Mouse (Mus musculus) kidney, embryonic 14.5 days (tissue): ENCODE results near the gene Olfr573-ps1. TPM values are rescaled to one million over a fixed set of nuclear protein-coding genes. Genes with fewer than 3 reads are reported as not detected.

ENCODE experiments used
- ATAC-seq: fragments of 200-750 bp; cut with Nextera tagmentation; 2 replicates; pipeline ENCODE4 v1.8.0; 2017; ENCODE audit warnings: moderate number of reproducible peaks, mild to moderate bottlenecking, moderate TSS enrichment, moderate library complexity; ENCODE audit not compliant: low FRiP score, low TSS enrichment
- H3K27ac ChIP-seq: fragments of 300-500 bp; sonication (generic); 2 replicates; pipeline ENCODE4 v1.5.1; 2014; ENCODE audit warnings: low read depth, mild to moderate bottlenecking, low read length, moderate library complexity, mixed read lengths
- H3K27me3 ChIP-seq: fragments of 300-500 bp; sonication (generic); 2 replicates; pipeline ENCODE4 v1.6.1; 2014; ENCODE audit warnings: mild to moderate bottlenecking, low read length; ENCODE audit not compliant: control insufficient read depth, insufficient read depth
- H3K36me3 ChIP-seq: fragments of 300-500 bp; sonication (generic); 2 replicates; pipeline ENCODE4 v1.6.1; 2014; ENCODE audit warnings: low read length, mixed read lengths; ENCODE audit not compliant: control insufficient read depth, insufficient read depth
- H3K4me1 ChIP-seq: fragments of 300-500 bp; sonication (generic); 2 replicates; pipeline ENCODE4 v1.6.1; 2014; ENCODE audit warnings: low read length, mixed read lengths; ENCODE audit not compliant: control insufficient read depth, insufficient read depth
- H3K4me2 ChIP-seq: fragments of 300-500 bp; sonication (generic); replicated peaks from 2 replicates; pipeline ENCODE4 v1.6.1; 2014; ENCODE audit warnings: low read depth, mild to moderate bottlenecking, low read length
- H3K4me3 ChIP-seq: fragments of 300-500 bp; sonication (generic); 2 replicates; pipeline ENCODE4 v1.5.1; 2014; ENCODE audit warnings: mild to moderate bottlenecking, low read length
- H3K9ac ChIP-seq: fragments of 300-500 bp; sonication (generic); 2 replicates; pipeline ENCODE4 v1.6.1; 2014; ENCODE audit warnings: low read depth, mild to moderate bottlenecking, low read length, moderate library complexity
- H3K9me3 ChIP-seq: fragments of 300-500 bp; sonication (generic); 2 replicates; pipeline ENCODE4 v1.6.1; 2016; ENCODE audit warnings: low read length; ENCODE audit not compliant: control insufficient read depth
- WGBS: fragments of 180-500 bp; shearing (Covaris S2); extraction: QIAGEN DNeasy Blood & Tissue Kit; methylation state at CpG from one replicate; pipeline ENCODE4 v1.1.7; 2014; 5-methylcytosine and 5-hydroxymethylcytosine counted together
- polyA plus RNA-seq: library from polyadenylated mRNA; unstranded; fragments of >200 nt; fragmentation: Nextera tagmentation; extraction: Ambion mirVana; gene quantifications from 2 replicates; pipeline ENCODE4 v1.2.1, GENCODE M21; 2014

Olfr573-ps1 gene
- polyA plus RNA-seq, 1 experiment from 2014 or later, result not detected

- Histone ChIP-seq H3K9me3 (no peaks in the 10 kb centered on the region), H3K27me3 (no peaks in the 10 kb centered on the region), H3K27ac (no peak overlapping the region), H3K4me2 (no peak overlapping the region), H3K4me3 (no peak overlapping the region), H3K9ac (no peak overlapping the region), H3K36me3 (no peaks in the 10 kb centered on the region), H3K4me1 (no peaks in the 10 kb centered on the region)
- 77% methylated on average over 1 of the region's 1 CpGs for WGBS
- no peak for ATAC-seq
Observed at GRCm38 (mm10) chr7:102943417-102943816, 1.0 kb upstream of the Olfr573-ps1 start.

GRCm38 (mm10) chr7:102927105-102927504 lies 15.3 kb downstream of the Olfr573-ps1 start:
- Histone ChIP-seq H3K4me2 (no peak overlapping the region), H3K9me3 (no peaks in the 10 kb centered on the region), H3K4me3 (no peak overlapping the region), H3K27ac (no peak overlapping the region), H3K36me3 (no peaks in the 10 kb centered on the region), H3K27me3 (no peaks in the 10 kb centered on the region), H3K9ac (no peak overlapping the region), H3K4me1 (no peaks in the 10 kb centered on the region)
- WGBS, result 72% methylated on average over 3 of the region's 3 CpGs
- ATAC-seq, result no peak

DNA sequence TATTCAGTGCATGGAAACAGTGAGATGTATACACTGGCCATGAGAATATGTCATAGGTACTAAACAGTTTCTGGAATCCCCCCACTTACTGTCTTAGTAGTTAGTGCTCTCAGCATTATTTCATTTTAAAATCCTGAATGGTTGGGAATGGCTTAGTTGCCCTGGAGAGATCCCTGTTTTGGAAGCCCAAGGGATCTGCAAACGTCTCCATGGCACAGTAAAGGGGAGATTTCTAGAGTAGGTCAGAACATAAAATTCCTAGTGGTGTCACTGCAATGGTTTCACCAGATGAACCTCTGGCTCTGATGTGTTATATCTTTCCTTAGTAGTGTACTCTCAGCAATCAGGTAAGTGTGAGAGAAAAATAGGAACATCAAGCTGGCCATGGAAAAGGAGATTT lies 18.3 kb downstream of the Olfr573-ps1 start, which contains the start of gene Olfr572:
Olfr572 (plus strand) TSS at position 301 of the 400 bp plus-strand sequence.
- Histone ChIP-seq H3K4me1 (no peaks in the 10 kb centered on the region), H3K36me3 (no peaks in the 10 kb centered on the region), H3K4me3 (no peak within 1 kb of the TSS), H3K27me3 (no peaks in the 10 kb centered on the region), H3K27ac (no peak within 1 kb of the TSS), H3K4me2 (no peak within 1 kb of the TSS), H3K9ac (no peak within 1 kb of the TSS), H3K9me3 (no peaks in the 10 kb centered on the region)
- 63% methylated on average over 1 of the region's 1 CpGs for WGBS
- no peak for ATAC-seq

GRCm38 (mm10) chr7:102919632-102920031 lies 22.7 kb downstream of the Olfr573-ps1 start:
- 12% methylated on average over 1 of the region's 1 CpGs for WGBS
- H3K4me3 ChIP-seq, result no peak overlapping the region
- H3K27me3 ChIP-seq, result no peaks in the 10 kb centered on the region
- H3K9ac ChIP-seq, result no peak overlapping the region
- no peak overlapping the region for H3K4me2 ChIP-seq
- no peaks in the 10 kb centered on the region for H3K36me3 ChIP-seq
- no peaks in the 10 kb centered on the region for H3K9me3 ChIP-seq
- ATAC-seq, result 0 out of 2 replicates have a peak, but pooled peaks have one; percentile 75
- no peak overlapping the region for H3K27ac ChIP-seq
- no peaks in the 10 kb centered on the region for H3K4me1 ChIP-seq

- Histone ChIP-seq H3K27me3 (no peaks in the 10 kb centered on the region), H3K9ac (no peak within 1 kb of the TSS), H3K36me3 (no peaks in the 10 kb centered on the region), H3K4me1 (no peaks in the 10 kb centered on the region), H3K4me3 (no peak within 1 kb of the TSS), H3K9me3 (no peaks in the 10 kb centered on the region), H3K4me2 (no peak within 1 kb of the TSS), H3K27ac (no peak within 1 kb of the TSS)
- no peak for ATAC-seq
- WGBS, result 64% methylated on average over 4 of the region's 4 CpGs
Observed at GRCm38 (mm10) chr7:102917032-102917875, 25.1 kb downstream of the Olfr573-ps1 start, which contains the start of gene Olfr571. Gene Olfr571 (minus strand): TSS chr7:102917536.

DNA sequence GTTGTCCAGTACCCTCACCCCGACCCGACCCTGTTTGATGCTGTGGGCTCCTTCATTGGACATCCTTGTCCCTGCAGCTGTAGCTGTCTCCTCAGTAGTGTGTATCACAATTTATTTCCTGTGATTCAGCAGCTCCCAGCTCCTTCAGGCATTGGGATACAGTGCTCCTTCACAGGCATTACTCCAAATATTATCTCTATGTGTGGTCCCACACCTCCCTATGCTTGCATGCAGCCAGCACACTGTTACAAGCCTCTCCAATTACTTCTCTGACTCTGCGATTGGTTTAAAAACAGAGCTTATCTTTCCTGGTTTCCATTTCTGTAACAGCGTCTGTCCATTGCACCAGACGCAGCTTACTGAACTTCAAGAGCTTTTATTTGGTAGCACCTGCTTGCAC lies 26.0 kb downstream of the Olfr573-ps1 start:
- 68% methylated on average over 5 of the region's 5 CpGs for WGBS
- no peak overlapping the region for H3K9ac ChIP-seq
- no peak for ATAC-seq

GRCm38 (mm10) chr7:102915261-102915660 lies 27.1 kb downstream of the Olfr573-ps1 start:
- Histone ChIP-seq H3K9ac (no peak overlapping the region), H3K9me3 (no peaks in the 10 kb centered on the region), H3K4me1 (no peaks in the 10 kb centered on the region), H3K27me3 (no peaks in the 10 kb centered on the region), H3K4me3 (no peak overlapping the region), H3K4me2 (no peak overlapping the region), H3K36me3 (no peaks in the 10 kb centered on the region), H3K27ac (no peak overlapping the region)
- no peak for ATAC-seq
- 24% methylated on average over 1 of the region's 1 CpGs for WGBS

More for the DNA sequence above, 26.0 kb downstream of the Olfr573-ps1 start:
- Histone ChIP-seq H3K4me1 (no peaks in the 10 kb centered on the region), H3K4me2 (no peak overlapping the region), H3K36me3 (no peaks in the 10 kb centered on the region), H3K27me3 (no peaks in the 10 kb centered on the region), H3K9me3 (no peaks in the 10 kb centered on the region), H3K27ac (no peak overlapping the region), H3K4me3 (no peak overlapping the region)

Other genes starting within 250 kb of the Olfr573-ps1 start
- not detected in 2 replicates for gene Olfr557, start 246.7 kb downstream of the Olfr573-ps1 start, polyA plus RNA-seq
- 0.20 and 0.36 TPM in 2 replicates for gene Olfr558, start 240.4 kb downstream of the Olfr573-ps1 start, polyA plus RNA-seq
- not detected in 2 replicates for gene Olfr33, start 223.5 kb downstream of the Olfr573-ps1 start, polyA plus RNA-seq
- not detected in 2 replicates for gene Olfr559, start 215.1 kb downstream of the Olfr573-ps1 start, polyA plus RNA-seq
- not detected in 2 replicates for gene Olfr560, start 183.2 kb downstream of the Olfr573-ps1 start, polyA plus RNA-seq
- 0.22 and 0.27 TPM in 2 replicates for gene Olfr78, start 183.1 kb downstream of the Olfr573-ps1 start, polyA plus RNA-seq
- gene Olfr561, start 171.4 kb downstream of the Olfr573-ps1 start, polyA plus RNA-seq, result not detected in 2 replicates
- gene Olfr564, start 139.1 kb downstream of the Olfr573-ps1 start, polyA plus RNA-seq, result not detected in 2 replicates
- gene Olfr566, start 83.8 kb downstream of the Olfr573-ps1 start, polyA plus RNA-seq, result not detected in 2 replicates
- not detected in 2 replicates for gene Olfr568, start 65.5 kb downstream of the Olfr573-ps1 start, polyA plus RNA-seq
- not detected in 2 replicates for gene Olfr569, start 51.7 kb downstream of the Olfr573-ps1 start, polyA plus RNA-seq
- not detected in 2 replicates for gene Olfr570, start 48.0 kb downstream of the Olfr573-ps1 start, polyA plus RNA-seq
- gene Olfr571, start 25.0 kb downstream of the Olfr573-ps1 start, polyA plus RNA-seq, result not detected in 2 replicates
- not detected in 2 replicates for gene Olfr572, start 18.2 kb downstream of the Olfr573-ps1 start, polyA plus RNA-seq
- not detected in 2 replicates for gene Olfr574, start 5.9 kb upstream of the Olfr573-ps1 start, polyA plus RNA-seq
- gene Olfr575, start 16.2 kb upstream of the Olfr573-ps1 start, polyA plus RNA-seq, result not detected in 2 replicates
- not detected in 2 replicates for gene Olfr576, start 20.1 kb upstream of the Olfr573-ps1 start, polyA plus RNA-seq
- not detected in 2 replicates for gene Olfr577, start 33.4 kb upstream of the Olfr573-ps1 start, polyA plus RNA-seq
- gene Olfr578, start 46.7 kb upstream of the Olfr573-ps1 start, polyA plus RNA-seq, result not detected in 2 replicates
- not detected in 2 replicates for gene Olfr582, start 95.4 kb upstream of the Olfr573-ps1 start, polyA plus RNA-seq
- gene Olfr583, start 108.7 kb upstream of the Olfr573-ps1 start, polyA plus RNA-seq, result not detected in 2 replicates
- gene Olfr584, start 139.3 kb upstream of the Olfr573-ps1 start, polyA plus RNA-seq, result not detected in 2 replicates
- gene Olfr585, start 155.1 kb upstream of the Olfr573-ps1 start, polyA plus RNA-seq, result not detected in 2 replicates
- gene Olfr586, start 183.1 kb upstream of the Olfr573-ps1 start, polyA plus RNA-seq, result not detected in 2 replicates
- gene Olfr588-ps1, start 198.3 kb upstream of the Olfr573-ps1 start, polyA plus RNA-seq, result not detected in 2 replicates
- gene Olfr589, start 213.8 kb upstream of the Olfr573-ps1 start, polyA plus RNA-seq, result not detected in 2 replicates
- not detected in 2 replicates for gene Olfr591, start 235.8 kb upstream of the Olfr573-ps1 start, polyA plus RNA-seq
- gene Olfr592, start 242.2 kb upstream of the Olfr573-ps1 start, polyA plus RNA-seq, result not detected in 2 replicates